Mouse (Mus musculus): ENCODE measurements around the gene Cracr2b. TPM values are rescaled to one million over a fixed set of nuclear protein-coding genes. Genes with fewer than 3 reads are reported as not detected.

Cracr2b gene
- polyA plus RNA-seq, 1 experiment = 57.1 TPM

DNA sequence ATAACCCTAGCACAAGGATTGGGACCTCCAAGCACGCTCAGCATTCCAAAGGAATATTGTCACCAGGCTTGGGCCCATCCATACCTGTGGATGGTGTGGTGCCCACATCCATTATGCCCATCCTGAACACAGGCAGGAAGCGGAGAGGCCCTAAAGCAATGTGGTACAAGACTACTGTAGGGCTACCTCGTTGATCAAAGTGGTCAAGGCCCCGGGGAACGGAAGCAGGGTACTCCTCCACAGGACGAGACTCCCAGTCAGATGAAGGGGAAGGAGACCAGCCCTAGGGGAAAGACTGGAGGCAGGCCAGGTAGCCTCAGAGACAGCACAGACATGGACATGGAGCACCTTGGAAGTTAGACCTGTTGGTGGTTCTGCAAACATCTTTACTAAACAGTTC, 11.9 kb downstream of the Cracr2b start:
- H3K27ac ChIP-seq (ENCODE audit: insufficient read depth, low read depth, low read length) = no peak overlapping the region
- peaks cover 27% of the 10 kb centered on the region for H3K36me3 ChIP-seq (ENCODE audit: control insufficient read depth, insufficient read depth, low read length)
- WGBS = 91% methylated on average over 6 of the region's 6 CpGs
- H3K4me1 ChIP-seq (ENCODE audit: control insufficient read depth, insufficient read depth, insufficient read length, low read length) = peaks cover 37% of the 10 kb centered on the region
- no peak for TF ChIP-seq CTCF (IDR thresholded peaks at IDR 0.05; ENCODE audit: extremely low read depth, insufficient read length, insufficient replicate concordance, low read depth, low read length)
- TF ChIP-seq POLR2A (IDR thresholded peaks at IDR 0.05; ENCODE audit: low read depth, low read length) = no peak
- H3K4me3 ChIP-seq (ENCODE audit: low read depth, low read length) = no peak overlapping the region
- H3K27me3 ChIP-seq (ENCODE audit: control insufficient read depth, insufficient read depth, low read length) = no peaks in the 10 kb centered on the region

DNA sequence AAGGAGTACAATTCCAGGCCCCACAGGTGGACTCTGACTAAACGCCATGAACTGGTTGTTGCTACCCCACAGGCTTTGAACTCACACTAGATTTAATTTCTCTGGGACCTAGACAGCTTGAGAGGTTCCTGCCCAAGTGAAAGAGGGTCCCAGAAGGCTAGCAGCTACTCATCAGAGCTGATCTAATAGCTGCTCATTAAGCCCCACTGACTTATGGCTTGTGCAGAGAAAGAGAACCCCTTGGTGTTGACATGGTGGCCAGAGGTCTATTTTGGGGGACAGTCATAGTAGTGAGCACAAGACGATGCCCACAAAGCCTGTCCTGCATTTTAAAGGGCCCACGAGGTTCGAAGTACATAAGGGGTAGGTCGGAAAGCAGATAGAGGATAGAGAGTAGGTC, 13.3 kb downstream of the Cracr2b start:
- no peak overlapping the region for H3K27ac ChIP-seq (ENCODE audit: insufficient read depth, low read depth, low read length)
- peak overlapping the region; percentile 89 for H3K4me3 ChIP-seq (ENCODE audit: low read depth, low read length)
- no peaks in the 10 kb centered on the region for H3K27me3 ChIP-seq (ENCODE audit: control insufficient read depth, insufficient read depth, low read length)
- peaks cover 26% of the 10 kb centered on the region for H3K4me1 ChIP-seq (ENCODE audit: control insufficient read depth, insufficient read depth, insufficient read length, low read length)
- TF ChIP-seq POLR2A (IDR thresholded peaks at IDR 0.05; ENCODE audit: low read depth, low read length) (no peak), CTCF (IDR thresholded peaks at IDR 0.05; ENCODE audit: extremely low read depth, insufficient read length, insufficient replicate concordance, low read depth, low read length) (no peak)
- under 1% methylated on average over 5 of the region's 5 CpGs for WGBS
- H3K36me3 ChIP-seq (ENCODE audit: control insufficient read depth, insufficient read depth, low read length) = peaks cover 27% of the 10 kb centered on the region

DNA sequence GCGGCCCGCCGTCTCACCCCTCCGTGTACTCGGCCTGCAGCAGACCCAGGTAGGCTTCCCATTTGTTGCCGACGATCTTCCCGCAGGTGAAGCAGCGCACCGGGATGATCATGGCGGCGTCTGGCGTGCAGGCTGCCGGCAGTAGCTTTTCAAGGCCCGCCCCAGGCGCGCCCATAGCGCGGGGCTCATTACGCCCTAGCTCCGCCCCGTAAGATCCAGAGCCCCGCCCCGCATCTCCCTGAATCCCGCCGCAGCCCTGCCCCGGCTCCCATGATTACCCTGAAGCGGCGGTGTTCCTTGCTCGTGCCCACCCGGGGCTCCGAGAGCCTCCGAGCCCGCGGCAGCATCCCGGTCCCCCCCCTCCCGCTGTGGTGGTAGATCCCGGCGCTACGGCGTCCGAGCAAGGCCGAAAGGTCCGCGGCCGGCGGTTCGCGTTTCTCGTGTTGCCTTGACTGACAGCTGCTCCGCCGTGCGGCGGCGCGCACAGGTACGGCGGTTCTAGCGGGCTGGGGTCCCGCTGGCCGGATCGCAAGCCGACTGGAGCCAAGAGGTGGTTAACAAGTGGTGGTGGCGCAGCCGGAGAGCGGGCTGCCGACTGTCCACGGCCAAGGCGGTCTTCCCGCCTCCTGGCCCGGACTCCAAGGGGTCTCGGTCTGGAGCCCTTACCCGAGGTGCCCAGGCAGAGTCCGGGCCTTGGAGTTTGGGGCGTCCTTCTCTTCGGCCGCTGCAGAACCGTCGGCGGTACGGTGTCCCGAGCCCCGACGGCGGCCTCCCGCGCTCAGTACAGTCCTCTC, 14.3 kb downstream of the Cracr2b start, which contains the start of the genes Polr2l and Tspan4:
Gene Polr2l, minus strand, starts transcription at position 122 of the 794 bp plus-strand sequence.
Gene Tspan4, plus strand, starts transcription at position 230 of the 794 bp plus-strand sequence.
- Histone ChIP-seq H3K27me3 (ENCODE audit: control insufficient read depth, insufficient read depth, low read length) (no peaks in the 10 kb centered on the region), H3K4me1 (ENCODE audit: control insufficient read depth, insufficient read depth, insufficient read length, low read length) (peaks cover 22% of the 10 kb centered on the region), H3K36me3 (ENCODE audit: control insufficient read depth, insufficient read depth, low read length) (peaks cover 21% of the 10 kb centered on the region), H3K27ac (ENCODE audit: insufficient read depth, low read depth, low read length) (peak within 1 kb of the TSS; percentile 72), H3K4me3 (ENCODE audit: low read depth, low read length) (peak within 1 kb of the TSS; percentile 89)
- TF ChIP-seq POLR2A (IDR thresholded peaks at IDR 0.05; ENCODE audit: low read depth, low read length) = peak; percentile 68
- TF ChIP-seq CTCF (IDR thresholded peaks at IDR 0.05; ENCODE audit: extremely low read depth, insufficient read length, insufficient replicate concordance, low read depth, low read length) = no peak
- WGBS = under 1% methylated on average over 86 of the region's 87 CpGs

DNA sequence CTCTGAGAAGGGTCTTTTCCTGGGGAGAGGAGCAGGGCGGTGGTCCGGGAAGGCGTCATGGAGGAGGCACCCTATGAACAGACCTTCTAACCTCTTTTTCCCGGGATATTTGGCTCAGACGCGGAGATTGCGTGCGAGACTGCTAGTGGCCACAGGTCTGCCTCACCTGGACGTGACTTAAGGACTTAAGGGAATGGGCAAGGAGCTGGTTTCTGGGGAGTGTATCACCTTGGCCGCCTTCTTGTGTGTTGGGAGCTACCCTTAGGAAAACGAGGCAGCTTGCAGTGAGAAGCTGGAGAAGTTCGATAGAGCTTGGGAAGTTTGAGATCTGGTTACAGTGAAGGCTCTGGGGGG, 14.9 kb downstream of the Cracr2b start:
- Histone ChIP-seq H3K4me3 (ENCODE audit: low read depth, low read length) (peak overlapping the region; percentile 89), H3K27me3 (ENCODE audit: control insufficient read depth, insufficient read depth, low read length) (no peaks in the 10 kb centered on the region), H3K27ac (ENCODE audit: insufficient read depth, low read depth, low read length) (peak overlapping the region; percentile 72), H3K36me3 (ENCODE audit: control insufficient read depth, insufficient read depth, low read length) (peaks cover 15% of the 10 kb centered on the region), H3K4me1 (ENCODE audit: control insufficient read depth, insufficient read depth, insufficient read length, low read length) (peaks cover 23% of the 10 kb centered on the region)
- WGBS = 1% methylated on average over 12 of the region's 12 CpGs
- TF ChIP-seq CTCF (IDR thresholded peaks at IDR 0.05; ENCODE audit: extremely low read depth, insufficient read length, insufficient replicate concordance, low read depth, low read length) = no peak
- TF ChIP-seq POLR2A (IDR thresholded peaks at IDR 0.05; ENCODE audit: low read depth, low read length) = no peak

DNA sequence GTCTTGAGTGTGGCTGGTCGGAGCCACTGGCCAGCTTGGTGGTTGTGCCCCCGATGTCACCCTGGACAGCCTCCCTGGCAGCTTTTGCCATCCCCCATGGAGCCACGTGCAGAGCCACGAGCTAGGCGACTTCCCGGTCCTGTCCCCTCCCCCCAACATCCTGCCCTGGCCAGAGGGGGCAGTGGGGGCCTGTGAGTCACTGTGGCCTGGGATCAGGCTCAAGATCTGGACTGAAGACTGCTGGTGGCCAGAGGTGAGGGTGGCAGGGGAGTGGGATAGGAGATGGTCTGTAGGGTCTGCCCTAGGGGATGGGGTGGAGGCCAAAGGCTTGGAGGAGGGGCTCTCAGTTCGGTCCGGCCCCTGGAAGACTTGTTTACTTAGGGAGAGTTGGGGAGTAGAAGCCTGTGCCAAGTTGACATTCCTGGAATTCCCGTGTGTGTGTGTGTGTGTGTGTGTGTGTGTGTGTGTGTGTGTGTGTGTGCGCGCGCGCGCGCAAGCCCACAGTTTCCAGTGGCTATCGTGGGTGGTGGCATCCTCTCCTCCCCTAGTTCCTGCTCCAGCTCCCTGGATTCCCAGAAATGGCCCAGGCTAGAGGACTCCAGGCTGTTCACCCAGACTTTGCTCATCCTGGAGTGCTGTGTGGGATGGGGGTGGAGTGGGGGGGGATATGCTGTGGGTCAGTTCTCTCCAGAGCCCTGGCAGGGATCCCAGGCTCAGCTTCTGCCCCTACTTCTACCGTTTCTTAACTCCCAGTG, 15.5 kb downstream of the Cracr2b start:
- peaks cover 9% of the 10 kb centered on the region for H3K36me3 ChIP-seq (ENCODE audit: control insufficient read depth, insufficient read depth, low read length)
- H3K27me3 ChIP-seq (ENCODE audit: control insufficient read depth, insufficient read depth, low read length) = peaks cover 2% of the 10 kb centered on the region
- WGBS = 1% methylated on average over 17 of the region's 17 CpGs
- peaks cover 26% of the 10 kb centered on the region for H3K4me1 ChIP-seq (ENCODE audit: control insufficient read depth, insufficient read depth, insufficient read length, low read length)
- TF ChIP-seq CTCF (IDR thresholded peaks at IDR 0.05; ENCODE audit: extremely low read depth, insufficient read length, insufficient replicate concordance, low read depth, low read length) (no peak), POLR2A (IDR thresholded peaks at IDR 0.05; ENCODE audit: low read depth, low read length) (no peak; the same call in none of the 2 replicates)
- H3K4me3 ChIP-seq (ENCODE audit: low read depth, low read length) = peak overlapping the region; percentile 89
- peak overlapping the region; percentile 72 for H3K27ac ChIP-seq (ENCODE audit: insufficient read depth, low read depth, low read length)

DNA sequence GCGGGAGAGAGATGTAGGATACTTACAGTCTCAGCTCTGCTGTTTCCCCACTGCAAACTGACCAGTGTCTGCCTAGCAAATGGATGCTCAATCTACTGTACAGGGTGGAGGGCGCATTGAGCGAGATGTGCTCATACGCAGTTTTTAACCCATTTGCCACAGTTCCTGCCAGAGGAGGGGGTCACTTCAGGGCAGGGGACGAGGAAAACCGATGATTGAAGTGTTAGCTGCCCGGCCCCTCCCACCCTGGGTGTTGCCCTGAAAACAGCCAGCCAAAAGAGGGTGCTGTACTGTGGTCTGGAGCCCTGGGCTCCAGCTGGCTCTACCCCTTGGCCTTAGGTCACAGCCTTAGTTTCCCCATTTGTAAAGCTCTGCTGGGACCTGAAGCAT, 16.1 kb downstream of the Cracr2b start:
- Histone ChIP-seq H3K4me1 (ENCODE audit: control insufficient read depth, insufficient read depth, insufficient read length, low read length) (peaks cover 28% of the 10 kb centered on the region), H3K4me3 (ENCODE audit: low read depth, low read length) (peak overlapping the region; percentile 89), H3K36me3 (ENCODE audit: control insufficient read depth, insufficient read depth, low read length) (peaks cover 5% of the 10 kb centered on the region; the same call in 1 of the 2 replicates), H3K27me3 (ENCODE audit: control insufficient read depth, insufficient read depth, low read length) (peaks cover 8% of the 10 kb centered on the region), H3K27ac (ENCODE audit: insufficient read depth, low read depth, low read length) (peak overlapping the region; percentile 72)
- WGBS = 11% methylated on average over 7 of the region's 7 CpGs
- TF ChIP-seq CTCF (IDR thresholded peaks at IDR 0.05; ENCODE audit: extremely low read depth, insufficient read length, insufficient replicate concordance, low read depth, low read length) (no peak), POLR2A (IDR thresholded peaks at IDR 0.05; ENCODE audit: low read depth, low read length) (no peak)

All from small intestine, adult 2 months (tissue).